Mouse (Mus musculus) testis, adult 10 weeks (tissue): Measurements from ENCODE around the gene Olfr1333. TPM values are rescaled to one million over a fixed set of nuclear protein-coding genes. Genes with fewer than 3 reads are reported as not detected.

Experiments
- polyA plus RNA-seq: library from polyadenylated mRNA; stranded (reverse); fragments of 350-450 nt; fragmentation: Illumina TruSeq; extraction: RNeasy Lipid Tissue Mini Kit (QIAGEN cat#74804); gene quantifications from one replicate; pipeline ENCODE4 v1.2.3, GENCODE M21; 2014; ENCODE audit warnings: low read depth, low replicate concordance

Gene Olfr1333
- 0.07 TPM for polyA plus RNA-seq

DNA sequence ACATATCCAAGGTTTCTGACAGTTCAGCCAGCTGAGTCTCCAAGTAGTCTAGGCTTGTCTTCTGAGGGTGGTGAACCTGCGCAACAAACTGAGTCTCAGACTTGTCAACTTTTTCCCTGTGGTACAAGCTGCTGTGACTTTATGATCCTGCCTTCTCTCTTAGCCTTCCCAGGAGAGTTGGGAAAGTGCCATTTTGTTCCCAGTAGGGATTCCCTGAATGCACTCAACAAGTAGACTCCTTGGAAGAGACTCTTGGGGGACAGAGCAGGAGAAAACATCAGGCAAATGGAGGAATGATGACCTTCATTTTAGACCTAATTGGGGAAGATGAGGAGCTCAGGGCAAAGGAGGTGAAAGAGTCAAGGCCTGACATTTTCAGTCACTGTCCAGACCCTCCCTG, at the start of gene Olfr1333:
Gene Olfr1333 (minus strand): TSS at position 101 of the 400 bp plus-strand sequence.

DNA sequence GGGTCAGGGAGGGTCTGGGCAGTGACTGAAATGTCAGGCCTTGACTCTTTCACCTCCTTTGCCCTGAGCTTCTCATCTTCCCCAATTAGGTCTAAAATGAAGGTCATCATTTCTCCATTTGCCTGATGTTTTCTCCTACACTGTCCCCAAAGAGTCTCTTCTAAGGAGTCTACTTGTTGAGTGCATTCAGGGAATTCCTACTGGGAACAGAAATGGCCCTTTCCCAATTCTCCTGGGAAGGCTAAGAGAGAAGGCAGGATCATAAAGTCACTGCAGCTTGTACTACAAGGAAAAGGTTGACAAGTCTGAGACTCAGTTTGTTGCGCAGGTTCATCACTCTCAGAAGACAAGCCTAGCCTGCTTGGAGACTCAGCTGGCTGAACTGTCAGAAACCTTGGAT, 28.3 kb upstream of the Olfr1333 start, which contains the start of gene Olfr1331:
Gene Olfr1331 (plus strand): TSS at position 301 of the 400 bp plus-strand sequence.

DNA sequence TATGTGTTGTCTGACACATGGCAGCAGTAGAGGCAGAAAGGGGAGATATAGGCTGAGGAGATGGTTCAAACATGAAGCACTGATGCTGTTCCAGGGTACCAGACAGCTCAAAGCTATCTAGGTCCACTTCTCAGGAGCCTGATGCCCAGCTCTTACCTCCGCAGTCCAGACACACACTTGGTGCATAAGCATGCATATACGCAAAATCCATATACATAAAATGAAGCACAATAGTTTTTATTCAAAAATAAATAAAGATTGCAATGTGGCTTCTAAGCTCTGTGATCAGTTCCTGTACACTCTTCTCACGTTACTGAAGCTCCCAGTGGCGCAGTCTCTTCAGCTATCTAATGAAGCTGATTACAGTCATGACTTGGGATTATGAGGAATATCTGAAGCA, 26.2 kb downstream of the Olfr1333 start, which contains the start of gene Olfr1335:
Gene Olfr1335 (minus strand): TSS at position 101 of the 400 bp plus-strand sequence.

DNA sequence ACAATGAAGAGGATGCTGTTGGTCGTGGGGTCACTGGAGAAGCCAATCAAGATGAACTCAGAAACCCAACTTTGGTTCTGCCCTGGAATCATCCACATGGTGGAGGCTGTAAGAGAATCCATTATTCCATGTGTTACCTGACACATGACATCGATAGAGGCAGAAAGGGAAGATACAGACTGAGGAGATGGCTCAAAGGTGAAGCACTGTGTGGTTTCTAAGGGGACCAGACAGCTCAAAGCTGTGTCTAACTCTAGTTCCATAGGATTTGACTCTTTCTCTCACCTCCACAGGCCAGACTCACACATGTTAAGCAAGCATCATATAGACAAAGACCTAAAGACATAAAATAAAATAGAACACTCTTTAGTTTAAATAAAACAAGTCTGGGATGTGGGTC, 53.6 kb downstream of the Olfr1333 start, which contains the start of gene Olfr1337:
Gene Olfr1337 (minus strand): TSS at position 101 of the 400 bp plus-strand sequence.

Other genes with a start within 250 kb of the Olfr1333 start
- 92.6 TPM for gene Cfap57, start 215.5 kb downstream of the Olfr1333 start, polyA plus RNA-seq
- gene Ebna1bp2, start 215.5 kb downstream of the Olfr1333 start, polyA plus RNA-seq, result 39.9 TPM
- gene Olfr62, start 177.3 kb downstream of the Olfr1333 start, polyA plus RNA-seq, result 0.25 TPM
- gene Olfr1342, start 143.5 kb downstream of the Olfr1333 start, polyA plus RNA-seq, result not detected
- not detected for gene Olfr1341, start 132.8 kb downstream of the Olfr1333 start, polyA plus RNA-seq
- not detected for gene Olfr1340, start 116.1 kb downstream of the Olfr1333 start, polyA plus RNA-seq
- gene Olfr1339, start 104.1 kb downstream of the Olfr1333 start, polyA plus RNA-seq, result not detected
- not detected for gene Olfr1338, start 77.5 kb downstream of the Olfr1333 start, polyA plus RNA-seq
- gene Olfr1337, start 53.7 kb downstream of the Olfr1333 start, polyA plus RNA-seq, result not detected
- gene Olfr1335, start 26.3 kb downstream of the Olfr1333 start, polyA plus RNA-seq, result not detected
- gene Olfr1331, start 28.4 kb upstream of the Olfr1333 start, polyA plus RNA-seq, result not detected
- not detected for gene Olfr1330, start 52.3 kb upstream of the Olfr1333 start, polyA plus RNA-seq
- not detected for gene Olfr1329, start 81.2 kb upstream of the Olfr1333 start, polyA plus RNA-seq
- not detected for gene Olfr1328, start 102.3 kb upstream of the Olfr1333 start, polyA plus RNA-seq
- not detected for gene Lao1, start 125.3 kb upstream of the Olfr1333 start, polyA plus RNA-seq